ENCODE assay signal across 8 mouse cellular contexts in genomic region chr10:80114341-80115284, GRCm38 (mm10). TPM values are rescaled to one million over a fixed set of nuclear protein-coding genes. Genes with fewer than 3 reads are reported as not detected.
DNase-seq lines count a peak whose midpoint lies in the region; ATAC-seq and TF ChIP-seq lines count a peak whose summit lies in the region.

No protein-coding gene starts in this region.

- TF ChIP-seq EP300 in ES-Bruce4 (IDR thresholded peaks at IDR 0.05; ENCODE audit: insufficient read depth, low read depth, low read length), result no peak

- peak; percentile 87 for DNase-seq in cerebellum, adult 11 months
- peak; percentile 94 for DNase-seq in forebrain, embryonic 14.5 days (ENCODE audit: low spot score)
- peak; percentile 82 for DNase-seq in heart, postnatal 25 days (ENCODE audit: low spot score)
- DNase-seq in layer of hippocampus, adult 2 months (ENCODE audit: low spot score in 2 of 2), result peak; percentile 85 to 91
- DNase-seq in thymus, adult 18-20 months, result peak; percentile 78 to 84

- H3K9me3 ChIP-seq in ES-Bruce4 (replicated peaks; ENCODE audit: control insufficient read depth, insufficient read depth, low read length, poor library complexity, severe bottlenecking), result no peaks in the 10 kb centered on the region
- H3K9me3 ChIP-seq in forebrain, embryonic 14.5 days (replicated peaks; ENCODE audit: control insufficient read depth, low read length), result no peaks in the 10 kb centered on the region
- H3K9me3 ChIP-seq in lung, embryonic 15.5 days, result no peaks in the 10 kb centered on the region

- H3K27ac ChIP-seq in ES-Bruce4 (ENCODE audit: insufficient read depth, low read length), result peak overlapping the region; percentile 12
- H3K27ac ChIP-seq in forebrain, embryonic 14.5 days (ENCODE audit: low read depth, low read length), result peak overlapping the region; percentile 15; the same call in 1 of the 2 replicates
- peak overlapping the region; percentile 90 for H3K27ac ChIP-seq in layer of hippocampus, adult 2 months
- peak overlapping the region; percentile 86 for H3K27ac ChIP-seq in lung, embryonic 15.5 days
- peak overlapping the region; percentile 37 for H3K27ac ChIP-seq in olfactory bulb, adult 2 months (ENCODE audit: insufficient read depth, low read depth, low read length)

- 3% methylated on average over 27 of the region's 27 CpGs for WGBS in forebrain, embryonic 14.5 days
- WGBS in lung, embryonic 15.5 days, result 3% methylated on average over 27 of the region's 27 CpGs
- 5% methylated on average over 27 of the region's 27 CpGs for WGBS in olfactory bulb, adult 2 months

- H3K4me2 ChIP-seq in forebrain, embryonic 14.5 days (ENCODE audit: low read length), result peak overlapping the region; percentile 52
- H3K4me2 ChIP-seq in lung, embryonic 15.5 days, result peak overlapping the region; percentile 71

- TF ChIP-seq POLR2A in ES-Bruce4 (IDR thresholded peaks at IDR 0.05; ENCODE audit: insufficient read depth, low read length), result no peak
- no peak for TF ChIP-seq POLR2A in olfactory bulb, adult 2 months (IDR thresholded peaks at IDR 0.05; ENCODE audit: insufficient read depth, low read depth, low read length)

- ATAC-seq in forebrain, embryonic 14.5 days, result peak; percentile 54
- ATAC-seq in lung, embryonic 15.5 days (ENCODE audit: borderline replicate concordance, extremely low read depth, low FRiP score, low TSS enrichment), result peak; percentile 59

- peaks cover 7% of the 10 kb centered on the region; the same call in 1 of the 2 replicates for H3K36me3 ChIP-seq in ES-Bruce4 (ENCODE audit: control insufficient read depth, insufficient read depth, low read length, poor library complexity, severe bottlenecking)
- H3K36me3 ChIP-seq in forebrain, embryonic 14.5 days (ENCODE audit: control insufficient read depth, insufficient read depth, low read length), result peaks cover 5% of the 10 kb centered on the region; the same call in 1 of the 2 replicates
- H3K36me3 ChIP-seq in lung, embryonic 15.5 days, result no peaks in the 10 kb centered on the region

- peak overlapping the region; percentile 58 for H3K9ac ChIP-seq in ES-Bruce4 (ENCODE audit: low read depth, poor library complexity, severe bottlenecking)
- H3K9ac ChIP-seq in forebrain, embryonic 14.5 days (ENCODE audit: low read length), result 0 out of 2 replicates have a peak overlapping the region, but pooled peaks have one; percentile 22
- H3K9ac ChIP-seq in lung, embryonic 15.5 days, result peak overlapping the region; percentile 45

- peaks cover 6% of the 10 kb centered on the region for H3K4me1 ChIP-seq in ES-Bruce4 (ENCODE audit: control insufficient read depth, insufficient read depth, low read length)
- H3K4me1 ChIP-seq in forebrain, embryonic 14.5 days (ENCODE audit: control insufficient read depth, insufficient read depth, low read length), result peaks cover 24% of the 10 kb centered on the region
- H3K4me1 ChIP-seq in lung, embryonic 15.5 days, result peaks cover 36% of the 10 kb centered on the region
- H3K4me1 ChIP-seq in olfactory bulb, adult 2 months (ENCODE audit: control insufficient read depth, insufficient read depth, low read length), result peaks cover 28% of the 10 kb centered on the region

- peak overlapping the region; percentile 75 for H3K4me3 ChIP-seq in ES-Bruce4 (ENCODE audit: low read depth, low read length)
- H3K4me3 ChIP-seq in forebrain, embryonic 14.5 days (ENCODE audit: low read depth, low read length), result peak overlapping the region; percentile 96
- peak overlapping the region; percentile 55 for H3K4me3 ChIP-seq in layer of hippocampus, adult 2 months
- H3K4me3 ChIP-seq in lung, embryonic 15.5 days, result peak overlapping the region; percentile 89
- H3K4me3 ChIP-seq in olfactory bulb, adult 2 months (ENCODE audit: insufficient read depth, low read depth, low read length), result peak overlapping the region; percentile 54

- peak; percentile 94 for TF ChIP-seq CTCF in ES-Bruce4 (IDR thresholded peaks at IDR 0.05; ENCODE audit: low read depth, low read length)
- TF ChIP-seq CTCF in layer of hippocampus, adult 2 months (conservative IDR thresholded peaks at IDR 0.05), result peak; percentile 97
- TF ChIP-seq CTCF in olfactory bulb, adult 2 months (IDR thresholded peaks at IDR 0.05; ENCODE audit: insufficient read depth, low read depth, low read length), result peak; percentile 67; the same call in 1 of the 2 replicates

- no peaks in the 10 kb centered on the region for H3K27me3 ChIP-seq in ES-Bruce4 (ENCODE audit: control insufficient read depth, insufficient read depth, low read length, poor library complexity, severe bottlenecking)
- no peaks in the 10 kb centered on the region for H3K27me3 ChIP-seq in forebrain, embryonic 14.5 days (replicated peaks; ENCODE audit: control insufficient read depth, insufficient read depth, low read length)
- no peaks in the 10 kb centered on the region for H3K27me3 ChIP-seq in lung, embryonic 15.5 days

- intact Hi-C loops in heart, postnatal 25 days (cut with DNase I), result loop anchor here (2.0 to 5.0 kb wide), 4 partner anchors 42 to 128 kb away; no protein-coding TSS in a partner anchor

RNA-seq across cellular contexts. Expression of gene Stk11, which starts 1.0 kb away (rescaled TPM):
- polyA plus RNA-seq in ES-Bruce4 (2011; ENCODE audit: insufficient read depth, insufficient read length, low read depth, missing spikeins), result 70.3 and 91.6 TPM in 2 replicates
- 25.5 and 27.7 TPM in 2 replicates for polyA plus RNA-seq in forebrain, embryonic 14.5 days (2014; fragmentation: Nextera tagmentation; extraction: Ambion mirVana)
- total RNA-seq in heart, postnatal 25 days (2021), result 100 to 1,000 TPM; 133 to 138 TPM
- total RNA-seq in layer of hippocampus, adult 2 months (2021), result 10 to 100 TPM; 96.8 to 97.7 TPM
- polyA plus RNA-seq in lung, embryonic 15.5 days (2015; fragmentation: Nextera tagmentation; extraction: Ambion mirVana), result 18.6 and 22.1 TPM in 2 replicates
- not detected in 2 replicates for polyA plus RNA-seq in olfactory bulb, adult 2 months (2012; ENCODE audit: insufficient read depth, insufficient read length, low replicate concordance, missing spikeins)

RNA-seq across cellular contexts. Expression of gene Sbno2, which starts 9.2 kb away (rescaled TPM):
- 36.1 and 37.3 TPM in 2 replicates for polyA plus RNA-seq in ES-Bruce4 (2011; ENCODE audit: insufficient read depth, insufficient read length, low read depth, missing spikeins)
- polyA plus RNA-seq in forebrain, embryonic 14.5 days (2014; fragmentation: Nextera tagmentation; extraction: Ambion mirVana), result 8.1 and 11.1 TPM in 2 replicates
- total RNA-seq in heart, postnatal 25 days (2021), result 10 to 100 TPM; 11.0 to 11.6 TPM
- total RNA-seq in layer of hippocampus, adult 2 months (2021), result 10 to 100 TPM; 22.4 to 23.4 TPM
- 15.5 and 16.6 TPM in 2 replicates for polyA plus RNA-seq in lung, embryonic 15.5 days (2015; fragmentation: Nextera tagmentation; extraction: Ambion mirVana)
- not detected in 2 replicates for polyA plus RNA-seq in olfactory bulb, adult 2 months (2012; ENCODE audit: insufficient read depth, insufficient read length, low replicate concordance, missing spikeins)

RNA-seq across cellular contexts. Expression of gene Atp5d, which starts 23.8 kb away (rescaled TPM):
- 242 and 255 TPM in 2 replicates for polyA plus RNA-seq in ES-Bruce4 (2011; ENCODE audit: insufficient read depth, insufficient read length, low read depth, missing spikeins)
- 412 and 467 TPM in 2 replicates for polyA plus RNA-seq in forebrain, embryonic 14.5 days (2014; fragmentation: Nextera tagmentation; extraction: Ambion mirVana)
- total RNA-seq in heart, postnatal 25 days (2021), result 1,000 to 10,000 TPM; 1,252 to 1,264 TPM
- total RNA-seq in layer of hippocampus, adult 2 months (2021), result 100 to 1,000 TPM; 332 to 344 TPM
- polyA plus RNA-seq in lung, embryonic 15.5 days (2015; fragmentation: Nextera tagmentation; extraction: Ambion mirVana), result 521 and 541 TPM in 2 replicates
- not detected in 2 replicates for polyA plus RNA-seq in olfactory bulb, adult 2 months (2012; ENCODE audit: insufficient read depth, insufficient read length, low replicate concordance, missing spikeins)

RNA-seq across cellular contexts. Expression of gene Cbarp, which starts 26.0 kb away (rescaled TPM):
- polyA plus RNA-seq in ES-Bruce4 (2011; ENCODE audit: insufficient read depth, insufficient read length, low read depth, missing spikeins), result 29.8 and 33.4 TPM in 2 replicates
- polyA plus RNA-seq in forebrain, embryonic 14.5 days (2014; fragmentation: Nextera tagmentation; extraction: Ambion mirVana), result 41.0 and 42.4 TPM in 2 replicates
- total RNA-seq in heart, postnatal 25 days (2021), result 1 to 10 TPM; 2.4 to 3.1 TPM
- 100 to 1,000 TPM; 331 to 341 TPM for total RNA-seq in layer of hippocampus, adult 2 months (2021)
- 3.9 and 5.0 TPM in 2 replicates for polyA plus RNA-seq in lung, embryonic 15.5 days (2015; fragmentation: Nextera tagmentation; extraction: Ambion mirVana)
- not detected in 2 replicates for polyA plus RNA-seq in olfactory bulb, adult 2 months (2012; ENCODE audit: insufficient read depth, insufficient read length, low replicate concordance, missing spikeins)

RNA-seq across cellular contexts. Expression of gene Midn, which starts 33.5 kb away (rescaled TPM):
- polyA plus RNA-seq in ES-Bruce4 (2011; ENCODE audit: insufficient read depth, insufficient read length, low read depth, missing spikeins), result 67.4 and 73.2 TPM in 2 replicates
- 67.0 and 73.6 TPM in 2 replicates for polyA plus RNA-seq in forebrain, embryonic 14.5 days (2014; fragmentation: Nextera tagmentation; extraction: Ambion mirVana)
- 100 to 1,000 TPM in 1 of 2 experiments, 10 to 100 TPM in 1; 92.1 to 120 TPM for total RNA-seq in heart, postnatal 25 days (2021)
- 10 to 100 TPM; 53.1 to 54.5 TPM for total RNA-seq in layer of hippocampus, adult 2 months (2021)
- polyA plus RNA-seq in lung, embryonic 15.5 days (2015; fragmentation: Nextera tagmentation; extraction: Ambion mirVana), result 17.5 and 18.6 TPM in 2 replicates
- 128 TPM in 1 of 2 replicates, not detected in the other for polyA plus RNA-seq in olfactory bulb, adult 2 months (2012; ENCODE audit: insufficient read depth, insufficient read length, low replicate concordance, missing spikeins)

Comparison
In these comparisons a context has a peak if more than half of its experiments do, and no peak if none do; other contexts are left out.
1. Peak in every context shown above with its lines: DNase-seq, ATAC-seq, H3K4me3 ChIP-seq and H3K27ac ChIP-seq.
2. H3K27ac ChIP-seq: peak in every context shown above with its lines; median percentile 90 in layer of hippocampus, adult 2 months; 86 in lung, embryonic 15.5 days; 37 in olfactory bulb, adult 2 months; 15 in forebrain, embryonic 14.5 days; 12 in ES-Bruce4.